Mouse (Mus musculus): ENCODE data around the gene Gm17581.
"Not testable (repeated sequence)": the region's sequence is repeated elsewhere in the genome, so short reads cannot be mapped to it uniquely, and the experiment has no call there.

Gm17581 gene

DNA sequence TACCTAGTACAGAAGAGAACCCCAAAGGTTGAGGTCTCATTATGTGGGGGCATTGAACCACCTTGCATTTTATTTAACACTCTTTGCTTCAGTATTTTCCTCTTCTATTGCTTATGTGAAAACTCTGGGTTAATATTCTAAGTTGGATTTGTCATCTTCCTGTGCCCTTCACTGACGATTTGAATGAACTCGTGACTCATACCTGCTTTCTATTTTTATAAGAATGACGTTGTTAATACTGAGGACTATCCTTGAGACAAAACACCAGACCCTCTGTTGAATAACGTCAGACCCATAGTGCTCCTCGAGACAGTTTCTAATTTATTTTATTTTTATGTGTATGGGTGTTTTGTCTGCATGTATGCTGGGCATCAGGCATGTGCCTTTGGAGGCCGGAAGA lies 1.3 kb upstream of the Gm17581 start:
- no peak for DNase-seq

DNA sequence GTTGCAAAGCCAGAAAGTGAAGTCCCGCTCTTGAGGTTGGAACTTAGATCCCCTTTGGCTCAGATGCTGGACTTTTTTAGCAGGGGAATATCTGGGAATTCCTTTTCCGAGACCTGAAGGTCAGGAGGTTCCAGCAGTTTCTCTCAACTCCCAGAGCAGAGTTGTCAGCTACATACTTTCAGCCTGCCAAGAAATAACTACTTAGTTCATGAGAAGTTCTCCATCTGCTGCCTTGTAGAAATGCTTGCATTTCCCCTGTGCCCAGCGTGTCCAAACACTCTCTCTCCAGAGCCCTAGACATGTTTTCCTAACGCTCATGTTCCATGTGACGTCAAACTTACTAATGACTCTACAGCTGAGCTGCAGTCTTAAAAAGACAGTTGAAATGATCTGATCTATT lies 586 bp downstream of the Gm17581 start:
- DNase-seq: peak; percentile 25

DNA sequence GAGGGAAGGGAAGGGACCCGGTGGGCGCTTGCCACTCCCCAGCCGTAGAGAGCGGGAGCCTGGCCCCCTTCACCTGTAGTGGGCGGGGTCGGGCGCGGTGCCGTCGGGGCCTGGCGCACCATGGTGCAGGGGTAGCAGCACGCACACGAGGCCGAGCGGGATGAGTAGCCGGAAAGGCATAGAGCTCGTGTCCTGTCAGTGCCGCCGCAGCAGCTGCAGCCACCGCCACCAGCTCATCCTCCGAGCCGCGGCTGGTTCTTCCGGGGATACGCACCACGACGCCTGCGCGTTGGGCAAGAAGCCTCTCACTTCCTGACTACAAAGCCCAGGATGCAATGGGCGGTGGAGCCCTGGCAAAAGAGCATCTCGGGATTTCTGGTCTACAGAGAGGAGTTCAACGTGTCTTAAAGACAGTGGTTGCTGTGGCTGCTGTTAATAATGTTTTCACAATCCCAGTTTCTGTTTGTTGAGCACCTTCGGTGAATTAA lies 6.5 kb downstream of the Gm17581 start, which contains the start of gene Edem2:
Gene Edem2 (minus strand): TSS at position 318 of the 488 bp plus-strand sequence.
- DNase-seq: peak; percentile 94

DNA sequence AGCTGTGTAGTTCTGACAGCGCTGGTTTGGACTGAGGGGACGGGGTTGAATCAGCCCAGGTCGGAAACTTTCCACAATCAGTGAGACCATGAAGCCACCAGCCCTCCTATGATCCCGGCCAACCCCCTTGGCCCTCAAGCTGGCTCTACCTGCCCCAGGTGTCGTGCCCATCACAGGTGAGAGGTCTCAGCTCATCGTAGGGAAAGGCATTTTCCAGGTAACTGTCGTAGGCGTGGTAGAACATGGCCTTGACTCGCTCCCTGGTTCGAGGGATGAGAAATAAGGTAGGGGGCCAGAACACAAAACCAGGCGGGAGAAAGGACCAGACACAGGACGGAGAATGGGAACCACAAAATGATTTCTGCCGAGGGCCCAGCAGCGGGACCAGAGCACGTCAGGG lies 6.9 kb downstream of the Gm17581 start:
- no peak for DNase-seq

DNA sequence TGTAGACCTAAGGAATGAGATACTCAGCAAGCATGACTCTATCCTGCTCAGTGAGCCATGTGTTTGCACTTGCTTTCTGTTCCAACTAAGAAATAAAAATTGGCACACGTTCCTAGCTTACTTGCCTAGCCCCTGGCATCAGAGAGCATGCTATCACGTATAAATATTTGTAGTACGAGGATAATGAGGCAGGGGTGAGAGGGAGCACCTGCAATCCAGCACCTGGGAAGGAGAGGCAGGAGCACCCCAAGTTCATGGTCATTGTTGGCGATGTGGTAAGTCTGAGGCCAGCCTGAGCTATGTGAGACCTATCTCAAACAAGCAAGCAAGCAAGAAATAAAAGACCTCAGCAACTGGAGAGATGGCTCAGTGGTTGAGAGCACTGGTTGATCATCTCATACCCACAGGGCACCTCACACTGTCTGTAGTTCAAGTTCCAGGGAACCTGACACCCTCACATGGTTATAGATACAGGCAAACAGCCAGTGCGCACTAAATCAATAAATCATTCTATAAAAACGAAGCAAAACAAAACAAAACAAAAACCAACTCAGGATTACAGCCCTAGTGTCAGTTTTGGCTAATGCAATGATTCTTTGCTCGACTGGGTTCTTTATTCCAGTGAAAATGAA lies 7.8 kb downstream of the Gm17581 start:
- no peak for DNase-seq

DNA sequence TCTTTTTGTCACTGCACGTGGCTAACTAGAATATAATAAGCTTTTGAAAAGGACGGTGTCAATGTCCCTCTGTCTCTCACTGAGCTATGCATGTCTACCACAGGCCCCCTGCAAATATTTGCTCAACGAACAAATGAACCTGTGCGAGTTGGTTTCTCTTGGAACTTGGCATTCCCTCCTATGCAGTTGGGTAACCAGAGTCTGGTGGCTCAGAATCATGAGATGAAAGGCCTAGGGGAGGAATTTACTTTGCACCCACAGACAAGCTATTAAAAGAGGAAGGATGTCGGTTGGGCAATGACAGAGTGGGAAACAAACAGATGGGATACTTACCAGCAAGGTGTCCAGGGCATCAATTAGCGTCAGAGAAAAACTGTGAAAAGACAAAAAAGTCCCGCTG lies 9.4 kb downstream of the Gm17581 start:
- no peak for DNase-seq

DNA sequence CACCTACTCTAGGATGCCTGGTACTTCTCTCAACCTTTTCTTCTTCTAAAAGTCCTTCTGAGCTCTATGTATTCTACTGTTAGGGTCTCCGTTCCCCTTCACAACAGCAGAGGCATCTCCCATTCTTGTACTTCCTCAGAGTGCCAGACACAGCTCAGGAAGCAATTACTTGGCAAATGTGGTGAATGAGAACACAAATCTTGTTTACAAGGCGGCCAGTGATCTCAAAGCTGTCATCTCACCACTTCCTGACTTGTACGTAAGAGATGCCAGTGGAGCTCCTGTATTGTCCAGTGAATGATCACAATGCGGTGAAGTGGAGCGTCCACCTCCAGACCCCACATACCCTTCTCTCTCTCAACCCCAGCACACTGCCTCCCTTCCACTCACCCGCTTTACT lies 11.1 kb downstream of the Gm17581 start:
- DNase-seq: no peak

DNA sequence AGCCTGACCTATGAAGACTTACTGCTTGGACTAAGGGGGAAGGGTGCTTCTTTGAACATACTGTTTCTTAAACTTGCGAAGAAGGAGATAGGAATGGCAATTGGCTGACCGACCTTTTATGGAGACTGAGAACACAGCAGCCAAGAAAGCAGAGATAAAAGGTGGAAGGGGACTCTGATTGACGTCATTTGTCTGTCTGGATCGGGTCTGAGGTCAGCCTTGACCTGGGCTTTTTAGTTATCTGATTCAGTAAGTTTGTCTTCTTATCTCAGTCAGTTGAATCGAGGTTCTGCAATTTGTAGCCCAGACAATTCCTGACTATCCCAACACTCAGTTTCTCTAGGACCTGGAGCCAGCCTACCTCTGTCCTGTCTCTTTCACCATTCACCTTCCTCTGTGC lies 11.6 kb downstream of the Gm17581 start:
- DNase-seq: no peak

DNA sequence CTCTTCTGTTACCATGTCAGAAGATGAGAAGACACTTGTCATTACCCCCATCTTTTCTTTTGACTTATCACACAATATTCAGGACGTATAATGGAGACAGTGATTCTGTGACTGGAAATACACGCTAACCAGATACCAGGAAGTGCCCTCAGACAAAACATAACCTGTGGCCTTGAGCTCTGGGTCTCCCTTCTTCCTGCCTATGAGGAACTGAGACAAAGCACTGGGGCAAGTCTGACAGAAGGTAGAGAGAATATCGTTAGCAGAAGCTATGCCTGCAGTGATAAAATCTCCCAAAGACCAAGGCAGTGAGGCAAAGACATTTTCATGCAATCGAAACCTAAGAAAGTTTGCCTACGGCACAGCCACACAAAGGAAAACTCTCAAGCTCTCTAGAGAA lies 15.1 kb downstream of the Gm17581 start:
- no peak for DNase-seq

DNA sequence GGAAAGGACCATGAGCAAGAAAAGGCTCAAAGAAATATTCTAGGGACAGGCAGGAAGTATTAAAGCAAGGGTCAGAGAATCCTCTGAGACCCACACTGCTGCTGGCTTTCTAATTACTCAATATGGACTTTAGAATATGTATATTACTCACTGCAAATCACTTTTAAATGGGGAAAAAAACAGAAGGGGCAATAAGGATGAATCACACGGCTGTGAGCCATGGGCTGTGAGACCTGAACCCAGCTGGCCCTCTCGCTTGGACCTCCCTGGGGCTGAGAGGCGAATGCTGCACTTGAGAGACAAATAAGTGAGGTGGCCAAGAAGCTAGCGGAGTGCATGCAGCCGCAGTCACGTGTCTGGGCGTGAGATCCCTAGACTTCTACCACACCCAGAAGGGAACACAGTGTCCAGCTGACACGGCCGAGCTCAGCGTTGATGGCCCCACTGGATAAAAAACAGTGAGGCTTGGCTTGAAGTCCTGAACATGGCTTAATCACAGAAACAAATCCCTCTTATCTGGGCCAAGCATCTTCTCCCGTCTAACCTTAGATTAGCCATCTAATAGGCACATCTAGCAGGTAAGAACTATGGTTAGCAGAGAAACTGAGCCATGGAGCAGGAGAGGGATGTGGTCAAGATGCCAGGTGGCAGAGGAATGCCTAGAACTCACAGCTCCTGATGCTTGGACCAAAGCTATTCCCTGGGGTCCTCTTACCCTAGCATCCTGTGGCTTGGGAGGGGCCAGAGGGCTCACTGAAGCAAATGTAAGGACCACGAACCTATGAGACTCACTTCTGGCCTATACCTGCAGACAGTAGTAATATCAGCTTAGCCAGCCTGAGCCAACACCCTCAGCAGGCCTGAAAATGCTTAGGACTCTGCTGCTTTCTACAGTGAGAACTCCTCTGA lies 18.3 kb downstream of the Gm17581 start:
- no peak for DNase-seq

DNA sequence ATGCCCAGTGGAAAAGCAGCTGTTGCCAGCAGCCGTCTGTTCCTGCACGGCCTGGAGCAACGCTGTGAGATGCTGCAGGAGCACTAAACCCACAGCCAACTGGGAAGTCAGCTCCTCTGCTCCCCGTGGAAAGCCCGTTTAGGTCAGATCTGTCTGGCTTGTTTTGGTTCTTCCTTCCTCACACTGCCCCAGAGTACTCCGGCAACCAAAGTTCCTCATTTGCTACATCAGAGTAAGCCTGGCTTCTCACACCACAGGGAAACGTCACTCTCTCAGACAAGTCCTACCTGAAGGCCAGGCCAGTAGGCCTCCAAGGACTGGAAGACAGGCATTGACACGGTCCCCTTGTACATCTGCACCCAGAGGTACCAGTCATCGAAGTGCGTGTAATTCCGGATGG lies 25.1 kb downstream of the Gm17581 start:
- no peak for DNase-seq

DNA sequence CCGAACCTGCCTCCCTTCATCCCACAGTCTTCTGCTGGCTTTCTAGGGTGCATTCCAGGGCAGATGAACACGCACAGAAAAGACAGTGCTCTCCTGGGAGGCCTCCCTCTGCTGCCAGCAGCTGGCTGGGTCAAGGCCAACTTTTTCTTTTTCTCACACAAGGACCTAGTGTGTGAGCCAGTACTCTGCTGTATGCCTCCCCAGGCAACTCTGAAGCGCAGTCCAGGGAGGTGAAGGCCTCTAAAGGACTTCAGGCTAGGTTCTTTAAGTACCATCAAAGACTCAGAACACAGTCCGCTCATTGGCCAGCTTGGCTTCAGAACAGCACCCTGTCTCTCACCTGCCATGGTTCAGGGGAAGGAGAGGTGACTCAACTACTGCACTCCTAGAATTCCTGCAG lies 28.4 kb downstream of the Gm17581 start:
- peak; percentile 21 for DNase-seq

DNA sequence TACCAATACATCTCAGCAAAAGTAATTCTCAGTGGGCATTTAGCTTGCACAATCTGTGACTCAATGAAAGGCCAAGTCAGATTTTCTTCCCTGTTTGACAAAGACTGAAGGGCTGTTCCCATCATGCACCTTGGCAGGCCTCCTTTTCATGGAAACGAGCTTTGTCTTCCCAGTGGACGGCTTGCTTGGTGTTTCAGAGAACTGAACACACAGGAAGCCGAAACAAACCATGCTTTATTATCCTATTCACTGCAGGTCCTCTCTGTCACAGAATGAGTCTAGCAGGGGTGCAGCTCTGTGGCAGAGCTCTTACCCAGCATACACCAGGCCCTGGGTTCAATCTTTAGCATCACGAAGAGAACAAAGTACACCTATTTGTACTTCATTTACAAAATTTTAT lies 32.0 kb downstream of the Gm17581 start:
- DNase-seq: no peak

DNA sequence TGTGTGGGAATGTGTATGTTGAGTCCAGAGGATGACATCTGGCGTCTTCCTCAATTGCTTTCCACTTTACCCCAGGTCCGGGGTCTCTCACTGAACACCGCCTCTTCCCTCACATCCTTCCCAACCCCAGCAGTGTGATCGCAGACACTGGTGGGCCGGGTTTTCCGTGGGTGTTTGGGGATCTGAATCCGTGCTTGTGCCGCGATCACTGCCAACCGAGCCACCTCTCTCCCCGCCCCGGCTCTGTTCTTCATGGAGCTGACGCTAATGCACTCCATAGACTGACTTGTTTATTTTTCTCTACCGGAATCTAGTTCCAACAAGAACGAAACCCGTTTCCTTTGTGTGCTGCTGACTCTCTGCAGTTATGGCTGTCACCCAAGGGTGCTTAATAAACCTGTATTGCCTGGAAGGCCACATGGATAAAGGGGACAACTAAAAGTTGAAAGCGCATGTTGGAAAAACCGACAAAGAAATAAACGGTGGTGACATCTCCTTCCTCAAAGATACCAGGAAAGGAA lies 34.2 kb downstream of the Gm17581 start:
- DNase-seq: no peak

DNA sequence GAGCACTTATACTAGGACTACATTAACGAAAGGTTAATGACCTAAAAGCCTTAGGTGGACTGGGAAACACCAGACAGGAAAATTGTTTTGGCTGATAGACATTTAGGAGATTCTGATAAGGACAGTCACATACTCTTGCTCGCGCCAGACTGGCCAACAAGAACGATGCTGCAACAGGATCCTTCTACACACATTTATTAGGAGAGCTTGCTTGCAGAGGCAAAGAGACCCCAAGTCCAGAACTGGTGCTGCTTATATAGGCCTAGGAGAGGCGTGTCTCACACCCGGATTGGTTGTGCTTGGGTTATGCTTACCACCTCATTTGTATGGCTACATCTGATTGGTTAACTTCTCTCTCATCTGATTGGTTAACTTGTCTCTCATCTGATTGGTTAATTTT lies 37.2 kb downstream of the Gm17581 start:
- not testable (repeated sequence) for DNase-seq

DNA sequence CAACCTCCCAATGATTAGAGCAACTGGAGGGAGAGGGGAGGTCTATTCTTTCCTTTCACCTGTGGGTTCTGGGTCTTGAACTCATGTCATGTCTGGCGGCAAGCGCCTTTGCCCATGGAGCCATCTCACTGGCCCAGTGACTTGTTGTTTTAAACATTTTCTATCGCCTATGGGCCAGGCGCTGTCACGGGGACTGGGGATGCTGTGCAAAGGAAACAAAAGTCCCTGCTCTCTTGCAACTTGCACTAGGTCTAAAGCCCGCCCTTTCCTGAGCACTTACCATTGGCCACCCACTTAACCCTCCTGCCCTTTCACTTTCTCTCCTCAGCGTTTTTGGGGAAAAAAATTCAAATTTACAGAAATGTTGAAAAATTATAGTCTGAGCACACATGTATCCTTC lies 38.8 kb downstream of the Gm17581 start:
- no peak for DNase-seq

DNA sequence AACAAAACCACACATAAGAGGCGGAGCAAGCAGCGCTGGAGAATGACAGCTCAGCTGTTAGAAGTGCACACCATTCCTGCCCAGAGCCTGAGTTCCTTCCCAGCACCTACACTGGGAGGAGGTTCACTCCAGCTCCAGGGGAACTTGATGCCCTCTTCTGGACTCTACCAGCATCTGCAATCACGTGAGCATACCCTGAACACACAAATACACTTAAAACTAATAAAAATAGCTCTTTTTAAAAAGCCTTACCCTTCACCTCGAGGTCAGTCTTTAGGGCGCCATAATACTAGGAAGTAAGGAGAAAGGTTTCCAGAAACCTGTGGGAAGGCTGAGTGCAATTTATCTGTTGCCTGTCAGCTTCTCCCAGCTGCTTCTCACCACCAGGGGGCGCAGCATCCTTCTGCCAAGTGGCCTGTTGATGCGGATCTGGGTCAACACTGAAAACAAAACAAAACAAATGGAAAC lies 39.5 kb downstream of the Gm17581 start:
- peak; percentile 89 for DNase-seq

DNA sequence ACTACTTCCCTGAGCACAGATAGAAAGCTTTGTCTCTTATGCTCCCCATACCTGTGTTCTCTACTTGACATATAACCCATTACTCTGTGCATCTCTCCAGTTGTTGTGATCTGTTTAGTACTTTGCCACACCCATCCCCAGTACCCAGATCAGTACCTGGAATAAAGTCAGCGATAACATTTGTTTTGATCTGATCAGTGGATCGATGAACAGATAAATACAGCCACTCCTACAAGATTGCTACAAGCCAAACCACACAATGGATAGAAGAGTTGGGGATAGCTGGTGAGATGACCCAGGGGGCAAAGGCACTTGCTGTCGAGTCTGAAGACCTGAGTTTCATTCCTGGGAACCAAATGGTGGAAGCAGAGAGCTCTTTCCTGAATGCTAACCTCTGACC lies 40.4 kb downstream of the Gm17581 start:
- DNase-seq: no peak

DNA sequence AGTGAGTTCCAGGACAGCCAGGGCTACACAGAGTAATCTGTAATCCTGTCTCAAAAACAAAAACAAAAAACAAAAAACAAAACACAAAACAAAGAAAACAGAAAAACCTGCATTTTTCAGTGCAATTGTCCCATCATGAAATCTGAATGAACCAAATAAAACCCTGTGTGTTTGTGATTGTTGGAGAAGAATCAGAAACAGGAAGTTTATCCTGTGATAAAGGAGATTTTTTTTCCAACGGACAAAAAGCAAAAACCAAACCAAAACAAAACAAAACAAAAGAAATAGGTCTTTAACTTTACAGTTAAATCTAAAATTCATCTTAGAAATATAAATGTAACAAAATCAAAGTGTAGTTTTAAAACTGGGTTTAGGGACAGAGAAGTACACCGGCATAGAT lies 41.1 kb downstream of the Gm17581 start:
- DNase-seq: no peak

DNA sequence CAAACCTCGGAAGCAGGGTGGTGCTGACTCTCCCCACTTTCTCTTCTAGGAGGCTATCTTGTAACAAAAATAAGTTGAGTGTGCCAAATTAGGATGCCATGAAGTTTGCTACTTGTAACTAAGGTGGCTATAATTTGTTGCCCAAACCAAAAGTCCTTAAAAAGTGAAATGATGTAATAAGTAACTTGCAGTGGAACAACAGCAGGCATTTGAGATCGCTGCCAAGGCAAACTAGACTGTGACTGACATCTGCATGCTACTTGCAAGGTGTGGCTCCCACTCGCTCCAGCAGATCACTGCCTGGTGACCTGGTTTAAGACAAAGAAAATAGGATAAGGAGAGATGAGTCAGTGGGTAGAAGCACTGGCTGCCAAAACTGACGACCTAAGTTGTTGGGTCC lies 42.5 kb downstream of the Gm17581 start:
- no peak for DNase-seq

DNA sequence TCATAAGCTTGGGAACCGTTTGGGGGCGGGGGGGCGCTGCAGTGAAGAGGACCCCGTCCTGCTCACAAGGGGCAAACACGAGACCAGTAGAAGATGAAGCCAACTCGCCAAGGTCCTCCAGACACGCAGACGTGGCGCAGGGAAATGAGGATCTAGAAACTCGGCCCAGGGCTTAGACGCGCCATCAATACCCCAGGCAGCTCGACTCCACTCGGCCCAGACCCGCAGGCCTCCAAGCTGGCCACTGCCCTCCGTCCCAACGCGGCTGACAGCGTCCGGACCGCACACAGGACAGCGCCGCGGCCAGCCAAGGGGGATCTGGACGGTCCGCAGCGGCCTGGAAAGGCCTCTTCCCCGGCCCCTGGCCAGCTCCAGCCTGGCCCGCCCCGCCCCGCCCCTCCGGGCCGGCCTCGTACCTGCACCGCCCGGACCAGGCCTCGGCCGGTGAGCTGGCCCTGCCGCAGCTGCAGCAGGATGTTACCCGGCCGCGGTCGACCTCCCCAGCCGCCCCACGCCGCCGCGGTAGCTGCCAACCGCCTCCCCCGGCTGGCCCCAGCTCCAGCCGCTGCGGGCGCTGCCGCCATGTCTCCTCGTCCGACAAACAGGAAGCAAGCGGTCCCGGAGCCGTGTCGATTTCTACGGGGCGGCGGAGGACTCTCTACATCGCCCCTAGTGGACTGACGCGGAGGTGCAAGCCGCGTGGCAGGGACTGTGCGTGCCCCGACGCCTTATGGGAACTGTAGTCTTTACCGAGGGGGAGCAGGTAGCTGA lies 43.8 kb downstream of the Gm17581 start, which contains the start of gene Trpc4ap:
Gene Trpc4ap (minus strand): TSS at position 662 of the 771 bp plus-strand sequence.
- peak; percentile 97 for DNase-seq

DNA sequence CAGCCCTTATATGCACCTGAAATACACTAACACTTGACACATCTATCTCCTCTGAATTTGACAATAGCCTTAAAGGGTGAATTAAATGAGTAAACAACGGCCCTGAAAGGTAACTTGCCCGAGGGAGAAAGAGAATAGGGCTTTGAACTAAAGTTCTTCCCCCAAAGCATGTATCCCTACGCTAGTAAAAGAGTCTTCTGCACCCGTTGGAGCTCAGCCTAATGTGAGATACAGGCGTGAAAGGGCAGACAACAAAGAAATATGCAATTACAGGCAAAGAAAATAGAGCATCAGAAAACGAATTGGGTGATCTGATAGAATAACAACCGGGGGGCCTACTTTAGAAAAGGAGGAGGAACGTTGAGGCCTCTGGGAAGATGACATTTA lies 44.3 kb downstream of the Gm17581 start:
- DNase-seq: no peak

DNA sequence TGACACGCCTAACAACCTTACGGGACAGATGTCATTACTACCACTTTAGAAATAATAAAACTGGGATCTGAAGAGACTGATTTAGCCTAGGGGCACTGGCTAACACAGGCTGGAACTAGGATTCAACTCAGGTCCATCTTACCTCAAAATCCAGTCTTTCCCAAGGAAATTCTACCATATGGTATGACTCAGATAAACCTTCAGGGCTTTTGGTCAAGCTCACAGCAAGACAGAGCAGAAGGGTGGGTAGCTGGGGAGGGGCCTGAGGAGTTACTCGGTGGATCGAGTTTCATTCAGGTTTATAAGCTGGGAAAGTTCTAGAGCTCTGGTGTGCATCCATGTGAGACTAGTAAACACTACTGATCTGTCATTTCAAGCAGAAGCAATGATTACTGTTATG lies 46.5 kb downstream of the Gm17581 start:
- no peak for DNase-seq
